Mouse (Mus musculus): Measurements from ENCODE around the gene Tubd1. TPM values are rescaled to one million over a fixed set of nuclear protein-coding genes. Genes with fewer than 3 reads are reported as not detected.
A peak's percentile ranks its signal among the peaks of the same experiment; 100 is the strongest.

The Tubd1 gene
- total RNA-seq, 2 experiments from 2014 or later, result 5.0 to 5.2 TPM

- no peak for DNase-seq (ENCODE audit: low spot score in 2 of 2)
Measured at GRCm38 (mm10) chr11:86598154-86598553, 53.4 kb downstream of the Tubd1 start.

DNA sequence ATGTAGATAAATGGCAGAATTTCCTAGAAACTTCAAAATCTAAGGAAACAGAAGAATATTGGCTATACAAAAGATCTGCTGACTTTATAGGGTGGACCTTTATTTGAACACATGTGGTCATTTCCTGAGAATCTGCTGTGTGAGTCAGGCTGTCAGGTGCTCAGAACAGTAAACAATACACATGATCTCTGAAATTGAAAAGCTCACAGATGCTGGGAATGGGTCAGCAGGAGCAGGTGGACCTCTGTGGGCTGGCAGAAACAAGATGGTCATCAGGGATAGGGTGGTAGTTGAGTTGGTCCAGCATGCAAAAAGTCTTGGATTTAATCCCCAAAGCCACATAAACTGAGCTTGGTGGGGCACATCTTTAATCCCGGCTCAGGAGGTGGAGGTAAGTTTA, 53.8 kb downstream of the Tubd1 start:
- no peak for DNase-seq (ENCODE audit: low spot score in 2 of 2)

- DNase-seq (ENCODE audit: low spot score in 2 of 2), result no peak
Measured at GRCm38 (mm10) chr11:86599378-86600208, 54.8 kb downstream of the Tubd1 start.

- no peak for DNase-seq (ENCODE audit: low spot score in 2 of 2)
Measured at GRCm38 (mm10) chr11:86600209-86600557, 55.4 kb downstream of the Tubd1 start.

GRCm38 (mm10) chr11:86602116-86602515, 57.3 kb downstream of the Tubd1 start:
- DNase-seq (ENCODE audit: low spot score in 2 of 2), result no peak

DNA sequence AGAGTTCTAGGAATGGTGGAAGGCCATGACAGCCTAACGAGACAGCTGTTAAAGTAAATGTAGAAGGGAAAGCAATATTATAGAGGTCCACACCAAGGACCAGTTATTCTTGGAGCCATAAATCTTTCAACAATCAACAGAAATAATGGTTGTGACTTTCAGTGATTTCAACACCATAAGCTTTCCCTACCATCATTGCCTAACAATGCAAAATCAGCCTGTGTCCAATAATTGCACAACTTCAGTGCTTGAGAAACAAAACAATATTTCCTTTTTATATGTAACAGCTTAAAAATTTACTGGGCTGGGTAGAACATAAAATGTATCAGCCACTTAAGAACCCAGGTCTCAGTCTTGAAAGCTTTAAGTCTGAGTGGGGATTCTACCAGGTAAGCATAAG, 58.9 kb downstream of the Tubd1 start:
- no peak for DNase-seq (ENCODE audit: low spot score in 2 of 2)

GRCm38 (mm10) chr11:86604289-86604688, 59.5 kb downstream of the Tubd1 start:
- no peak for DNase-seq (ENCODE audit: low spot score in 2 of 2)

DNA sequence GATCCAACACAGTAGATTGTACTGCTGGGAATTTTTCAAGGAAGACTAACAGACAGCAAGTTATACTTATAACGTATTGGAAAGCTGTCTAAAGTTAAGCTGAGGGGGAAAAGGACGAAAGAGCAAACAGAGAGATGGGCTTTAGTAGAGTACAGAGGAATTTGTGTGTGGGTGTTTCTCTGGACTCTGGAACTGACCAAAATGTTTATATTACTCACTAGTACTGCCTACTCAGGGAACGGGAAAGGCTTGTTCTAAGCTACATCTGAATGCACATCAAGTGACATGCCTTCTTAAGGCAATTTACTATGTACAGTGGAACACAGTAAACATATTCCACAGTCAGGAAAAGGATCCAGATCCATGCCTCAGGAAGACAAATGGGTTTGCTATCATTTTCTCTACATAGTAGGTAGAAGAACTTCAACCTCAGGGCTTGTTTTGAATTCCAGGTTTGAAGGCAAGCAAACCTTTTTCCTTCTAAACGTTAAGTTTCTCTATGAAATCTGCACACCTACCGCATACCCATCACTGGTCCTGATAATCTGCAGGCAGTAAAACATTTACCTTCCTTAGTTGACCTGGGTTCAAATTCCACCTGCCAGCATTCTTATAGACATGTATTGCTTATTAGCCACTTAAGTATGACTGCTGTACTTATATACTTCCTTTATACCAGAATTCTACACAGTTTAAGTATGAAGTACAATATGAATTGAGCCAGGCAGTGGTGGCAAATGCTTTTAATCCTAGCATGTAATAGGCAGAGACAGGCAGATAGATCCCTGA, 60.1 kb downstream of the Tubd1 start:
- no peak for DNase-seq (ENCODE audit: low spot score in 2 of 2)

DNA sequence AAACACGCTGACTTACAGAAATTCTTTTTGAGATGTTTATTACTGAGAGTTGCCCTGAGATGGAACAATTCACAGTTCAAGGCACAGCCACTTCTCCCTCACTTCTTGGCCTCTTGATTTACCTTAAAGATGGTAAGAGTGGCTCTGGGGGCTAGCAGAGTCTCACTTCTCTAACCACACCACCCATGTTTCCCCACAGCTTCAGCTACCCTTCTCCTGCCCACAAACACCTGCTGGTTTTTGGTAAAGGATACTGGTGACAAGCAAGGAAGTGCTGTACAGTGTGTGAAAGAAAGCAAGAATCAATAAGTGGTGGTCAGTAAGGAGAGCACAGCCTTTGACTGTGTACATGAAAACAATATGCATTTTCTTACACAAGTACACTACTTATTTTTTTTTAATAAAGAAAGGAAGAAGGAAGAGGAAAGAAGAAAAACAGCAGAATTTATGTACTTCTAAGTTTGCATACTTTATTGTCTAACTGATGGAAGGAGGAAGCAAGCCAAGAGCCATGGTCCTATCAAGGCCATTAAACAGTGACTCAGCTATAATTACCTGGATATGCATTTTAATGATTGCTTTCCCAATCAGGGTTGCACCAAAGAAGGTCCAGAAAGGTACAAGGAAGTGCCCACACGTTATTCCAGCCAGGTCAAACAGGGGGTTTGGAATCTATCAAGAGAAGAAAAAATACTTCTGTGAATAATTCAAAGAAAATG, 62.0 kb downstream of the Tubd1 start:
- DNase-seq (ENCODE audit: low spot score in 2 of 2), result no peak

DNA sequence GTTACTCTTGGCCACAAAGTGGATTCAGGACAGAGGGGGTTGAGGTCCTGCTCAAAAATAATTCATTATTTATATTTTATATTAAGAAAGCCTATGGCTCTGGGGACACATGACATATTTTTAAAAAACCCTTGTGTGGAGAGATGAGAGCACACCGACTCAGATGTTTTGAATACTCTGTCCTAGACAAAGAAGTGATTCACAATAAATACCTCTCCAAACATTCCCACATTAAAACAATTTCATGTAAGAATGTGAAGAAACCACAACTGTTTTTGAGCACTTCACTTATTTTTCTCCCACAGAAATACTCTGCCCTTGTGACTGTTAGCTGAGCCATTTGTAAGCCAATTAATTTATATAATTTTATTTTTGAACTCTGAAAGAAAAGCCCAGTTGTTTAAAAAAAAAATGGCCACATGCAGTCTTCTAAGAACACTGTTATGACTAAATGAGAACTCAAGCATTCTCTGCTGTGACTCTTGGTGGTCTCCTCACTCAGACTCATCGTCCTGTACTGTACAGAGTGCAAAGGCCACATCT, 63.1 kb downstream of the Tubd1 start:
- no peak for DNase-seq (ENCODE audit: low spot score in 2 of 2)

DNA sequence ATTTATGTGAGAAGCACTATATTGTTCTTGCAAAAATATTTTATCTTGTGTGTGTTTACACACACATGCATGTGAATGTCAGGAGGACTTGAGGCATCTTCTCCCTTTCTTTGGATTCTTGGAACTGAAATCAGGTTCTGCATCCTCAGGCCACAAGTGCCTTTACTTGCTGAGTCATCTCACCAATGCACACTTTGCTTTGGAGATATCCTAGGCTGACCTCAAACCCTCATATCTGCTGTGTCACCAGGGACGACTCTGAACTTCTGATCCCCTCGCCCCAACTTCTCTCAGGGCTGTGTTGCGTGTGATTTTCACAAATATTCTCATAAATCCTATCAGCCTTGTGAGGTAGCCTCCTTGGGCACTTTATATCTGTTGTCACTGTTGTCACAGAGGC, 65.4 kb downstream of the Tubd1 start:
- no peak for DNase-seq (ENCODE audit: low spot score in 2 of 2)

GRCm38 (mm10) chr11:86611991-86612390, 67.2 kb downstream of the Tubd1 start:
- DNase-seq (ENCODE audit: low spot score in 2 of 2), result no peak

DNA sequence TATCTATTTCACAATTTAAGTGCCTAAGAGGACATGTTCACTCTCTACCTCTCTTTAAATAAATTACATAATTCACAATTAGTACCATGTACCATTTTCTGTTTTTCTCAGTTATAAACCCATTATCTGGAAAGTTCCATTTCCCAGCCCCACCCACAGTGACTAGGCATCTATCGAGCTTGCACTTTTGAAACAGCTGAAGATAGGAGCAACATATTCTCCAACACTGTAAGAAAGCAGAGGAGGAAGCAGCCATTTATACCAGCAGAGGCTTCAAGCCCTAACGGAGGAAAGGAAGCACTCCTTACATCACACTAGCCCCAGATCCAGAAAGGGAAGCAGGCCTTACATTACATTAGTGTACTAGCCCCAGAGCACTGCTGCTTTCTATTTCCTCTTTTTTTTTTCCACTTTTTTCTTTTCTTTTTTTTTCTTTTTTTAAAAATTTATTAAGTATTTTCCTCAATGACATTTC, 69.3 kb downstream of the Tubd1 start:
- no peak for DNase-seq (ENCODE audit: low spot score in 2 of 2)

DNA sequence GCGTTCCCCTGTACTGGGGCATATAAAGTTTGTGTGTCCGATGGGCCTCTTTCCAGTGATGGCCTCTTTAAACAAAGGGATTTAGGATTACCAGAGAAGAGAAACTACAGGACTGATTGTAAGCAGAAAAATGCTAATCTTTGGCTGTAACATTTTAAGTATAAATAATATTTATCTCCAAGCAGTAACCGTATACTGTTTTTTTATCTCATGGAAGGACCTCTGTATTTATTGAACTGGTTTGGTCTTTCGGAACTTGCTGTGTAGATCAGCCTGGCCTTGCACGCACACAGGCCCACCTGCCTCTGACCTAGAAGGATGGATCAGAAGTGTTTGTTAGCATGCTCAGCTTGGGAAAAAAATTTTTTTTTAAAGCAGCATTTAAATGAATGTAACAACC, 69.8 kb downstream of the Tubd1 start:
- DNase-seq (ENCODE audit: low spot score in 2 of 2), result no peak

Small RNAs within 50 kb of the gene (microRNA-seq; reads per million reads assigned to microRNA genes)
- gene Mir21a, result 19,241 reads per million, percentile 96 among the genes with 10 or more reads in this experiment

Other genes starting within 250 kb of the Tubd1 start
- 10 to 100 TPM; 47.8 to 51.6 TPM for gene Med13, start 187.4 kb upstream of the Tubd1 start, total RNA-seq (2021)
- gene Rnft1, start 60.3 kb upstream of the Tubd1 start, total RNA-seq (2021), result 10 to 100 TPM; 38.1 to 40.2 TPM
- gene Rps6kb1, start 186 bp upstream of the Tubd1 start, total RNA-seq (2021), result 10 to 100 TPM; 50.5 to 56.8 TPM
- gene Vmp1, start 138.8 kb downstream of the Tubd1 start, total RNA-seq (2021), result 10 to 100 TPM; 55.1 to 65.5 TPM
- 10 to 100 TPM; 10.2 to 11.9 TPM for gene Ptrh2, start 139.0 kb downstream of the Tubd1 start, total RNA-seq (2021)
- 100 to 1,000 TPM; 185 to 196 TPM for gene Cltc, start 212.6 kb downstream of the Tubd1 start, total RNA-seq (2021)